Mouse (Mus musculus): Measurements from ENCODE around the gene Otx1. TPM values are rescaled to one million over a fixed set of nuclear protein-coding genes. Genes with fewer than 3 reads are reported as not detected.

The Otx1 gene
- total RNA-seq, 4 experiments from 2014 or later: not detected

DNA sequence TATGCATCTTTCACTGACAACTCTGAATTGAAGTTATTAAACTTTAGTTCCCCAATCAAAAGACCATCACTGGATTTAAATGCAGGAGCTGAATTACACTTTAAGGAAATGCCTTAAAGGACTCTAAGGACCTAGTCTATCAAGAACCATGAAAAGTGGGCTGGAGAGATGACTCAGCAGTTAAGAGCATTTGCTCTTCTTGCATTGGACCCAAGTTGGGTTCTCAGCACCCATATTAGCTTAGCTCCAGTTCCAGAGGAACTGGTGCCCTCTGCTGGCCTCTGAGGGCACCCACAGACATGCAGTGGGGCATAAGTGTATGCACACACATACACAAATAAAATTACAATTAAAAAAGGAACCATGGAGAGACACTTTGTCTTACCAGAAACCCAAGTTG is 52.6 kb downstream of the Otx1 start:
- no peak for DNase-seq (ENCODE audit: low spot score in 2 of 2)

All from gastrocnemius, adult 8-10 months (tissue).